In the genomic region with DNA sequence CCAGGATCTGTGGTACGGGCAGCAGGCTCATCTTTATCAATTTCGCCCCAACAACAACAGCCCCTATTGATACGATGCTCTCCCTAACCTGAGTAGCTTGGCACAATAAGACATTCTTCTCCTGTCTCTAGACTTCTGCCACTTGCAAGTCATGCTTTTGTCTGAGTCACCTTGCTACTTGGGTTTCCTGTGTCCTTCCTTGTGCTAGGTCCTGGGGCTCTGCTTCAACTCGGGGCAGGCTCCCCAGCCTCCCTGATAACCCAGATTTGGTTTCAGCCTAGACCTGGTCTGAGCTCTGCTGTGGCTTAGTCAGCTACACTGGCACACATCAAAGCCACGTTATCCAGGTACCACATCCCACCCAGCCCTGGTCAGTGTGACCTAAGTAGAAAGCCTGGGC, we compare ENCODE assay signal across 15 mouse cellular contexts.
"Had no signal": no experiment of that assay in that cellular context is flagged by ENCODE, and none has a peak within 500 bp of the region (broad histone marks: within the 10 kb centered on the region; RNA-seq: fewer than 3 reads in every experiment).

No protein-coding gene starts in this region.

- H3K27me3 ChIP-seq: midbrain, embryonic 12.5 days; neural tube, embryonic 12.5 days had no signal

- DNase-seq: lung, adult 18-20 months; lung, embryonic 14.5 days; lung, postnatal 10 days; lung, postnatal 4 days; midbrain, embryonic 14.5 days; right cerebral cortex, postnatal 25 days; right cerebral cortex, postnatal 4 days; spleen, adult 18-20 months; thymus, adult 18-20 months; thymus, postnatal 14 days; thymus, postnatal 36 days had no signal

- H3K9ac ChIP-seq: liver, embryonic 14.5 days; lung, embryonic 14.5 days; midbrain, embryonic 12.5 days; neural tube, embryonic 12.5 days had no signal

- H3K36me3 ChIP-seq: midbrain, embryonic 12.5 days had no signal

- H3K27ac ChIP-seq: liver, embryonic 14.5 days; midbrain, embryonic 10.5 days; midbrain, embryonic 12.5 days; neural tube, embryonic 12.5 days had no signal

- H3K4me2 ChIP-seq: lung, embryonic 14.5 days; midbrain, embryonic 12.5 days; neural tube, embryonic 12.5 days had no signal

- H3K4me1 ChIP-seq: midbrain, embryonic 10.5 days; midbrain, embryonic 12.5 days; neural tube, embryonic 12.5 days had no signal

- H3K4me3 ChIP-seq: midbrain, embryonic 10.5 days; midbrain, embryonic 12.5 days; neural tube, embryonic 12.5 days had no signal
